Mouse (Mus musculus) regulatory T cell (primary cell): ENCODE measurements around the gene Glod4.
"Not testable (repeated sequence)": the region's sequence is repeated elsewhere in the genome, so short reads cannot be mapped to it uniquely, and the experiment has no call there.

Source experiments
- in situ Hi-C: fragments of 300-600 bp; cut with MboI, MseI; formaldehyde crosslinking; loops from one replicate; pipeline ENCODE4 v1.15.1; 2025; ENCODE audit warnings: high pct_unique_total_duplicates

Gene Glod4

GRCm38 (mm10) chr11:76258511-76258910 is 15.0 kb upstream of the Glod4 start:
- in situ Hi-C loops, result loop anchor here (5.0 kb wide), 1 partner anchor 149 kb away; the partner anchor contains the start of gene Timm22

- in situ Hi-C loops, result loop anchor here (5.0 kb wide), 1 partner anchor 150 kb away; the partner anchor contains the start of gene Timm22
Measured at GRCm38 (mm10) chr11:76257386-76257785, 13.9 kb upstream of the Glod4 start.

GRCm38 (mm10) chr11:76256129-76256528 is 12.6 kb upstream of the Glod4 start:
- in situ Hi-C loops, result loop anchor here (5.0 kb wide), 1 partner anchor 151 kb away; the partner anchor contains the start of gene Timm22

- in situ Hi-C loops, result loop anchor here (5.0 kb wide), 1 partner anchor 152 kb away; the partner anchor contains the start of gene Timm22
Measured at GRCm38 (mm10) chr11:76255431-76256001, 12.0 kb upstream of the Glod4 start.

- in situ Hi-C loops, result no loop called here
Measured at GRCm38 (mm10) chr11:76253918-76254264, 10.4 kb upstream of the Glod4 start.

GRCm38 (mm10) chr11:76253145-76253917 is 9.8 kb upstream of the Glod4 start:
- in situ Hi-C loops, result no loop called here

- in situ Hi-C loops, result no loop called here
Measured at GRCm38 (mm10) chr11:76252036-76252435, 8.5 kb upstream of the Glod4 start.

GRCm38 (mm10) chr11:76247239-76247638 is 3.7 kb upstream of the Glod4 start:
- in situ Hi-C loops, result no loop called here

- in situ Hi-C loops, result no loop called here
Measured at GRCm38 (mm10) chr11:76246439-76246838, 2.9 kb upstream of the Glod4 start.

GRCm38 (mm10) chr11:76243811-76244546 is 454 bp upstream of the Glod4 start:
- in situ Hi-C loops, result no loop called here

- in situ Hi-C loops, result no loop called here
Measured at GRCm38 (mm10) chr11:76239750-76240149, 3.8 kb downstream of the Glod4 start.

GRCm38 (mm10) chr11:76236136-76236535 is 7.4 kb downstream of the Glod4 start:
- in situ Hi-C loops, result no loop called here

GRCm38 (mm10) chr11:76225051-76225450 is 18.5 kb downstream of the Glod4 start:
- in situ Hi-C loops, result loop anchor here (10.0 kb wide), 1 partner anchor 860 kb away; no protein-coding TSS in a partner anchor

GRCm38 (mm10) chr11:76224631-76225030 is 18.9 kb downstream of the Glod4 start:
- in situ Hi-C loops, result loop anchor here (10.0 kb wide), 1 partner anchor 860 kb away; no protein-coding TSS in a partner anchor

- in situ Hi-C loops, result no loop called here
Measured at GRCm38 (mm10) chr11:76217390-76217800, 26.1 kb downstream of the Glod4 start, which contains the start of the genes Dbil5 and Gemin4. TSS of gene Dbil5 (plus strand) at chr11:76217608. TSS of gene Gemin4 (minus strand) at chr11:76217664.

GRCm38 (mm10) chr11:76216681-76217389 is 26.7 kb downstream of the Glod4 start:
- in situ Hi-C loops, result no loop called here

GRCm38 (mm10) chr11:76216049-76216540 is 27.4 kb downstream of the Glod4 start:
- in situ Hi-C loops, result no loop called here

GRCm38 (mm10) chr11:76215011-76215410 is 28.5 kb downstream of the Glod4 start:
- in situ Hi-C loops, result no loop called here

GRCm38 (mm10) chr11:76213841-76214240 is 29.7 kb downstream of the Glod4 start:
- in situ Hi-C loops, result no loop called here

- in situ Hi-C loops, result not testable (repeated sequence)
Measured at GRCm38 (mm10) chr11:76211595-76211994, 31.9 kb downstream of the Glod4 start.
